Mouse (Mus musculus) forebrain, postnatal 0 days (tissue): Measurements from ENCODE around the gene Cfap74. TPM values are rescaled to one million over a fixed set of nuclear protein-coding genes. Genes with fewer than 3 reads are reported as not detected.

Source experiments
- ATAC-seq: fragments of 200-750 bp; cut with Nextera tagmentation; 2 replicates; pipeline ENCODE4 v1.8.0; 2017; ENCODE audit warnings: mild to moderate bottlenecking, moderate library complexity
- DNase-seq: peaks from one replicate; pipeline ENCODE4 v3.0.0-alpha.2; 2015
- H3K27ac ChIP-seq: fragments of 300-500 bp; sonication (generic); 2 replicates; pipeline ENCODE4 v1.5.1; 2014; ENCODE audit warnings: low read depth, mild to moderate bottlenecking, antibody characterized with exemption, low read length, moderate library complexity, mixed read lengths
- H3K27me3 ChIP-seq: fragments of 300-500 bp; sonication (generic); 2 replicates; pipeline ENCODE4 v1.6.1; 2014; ENCODE audit warnings: mild to moderate bottlenecking, low read length, mixed read lengths; ENCODE audit not compliant: insufficient read depth
- H3K36me3 ChIP-seq: fragments of 300-500 bp; sonication (generic); 2 replicates; pipeline ENCODE4 v1.6.1; 2014; ENCODE audit warnings: mild to moderate bottlenecking, moderate library complexity; ENCODE audit not compliant: insufficient read depth
- H3K4me1 ChIP-seq: fragments of 300-500 bp; sonication (generic); 2 replicates; pipeline ENCODE4 v1.6.1; 2014; ENCODE audit warnings: antibody characterized with exemption; ENCODE audit not compliant: insufficient read depth
- H3K4me2 ChIP-seq: fragments of 300-500 bp; sonication (generic); 2 replicates; pipeline ENCODE4 v1.6.1; 2014; ENCODE audit warnings: low read depth, mild to moderate bottlenecking, moderate library complexity
- H3K4me3 ChIP-seq: fragments of 300-500 bp; sonication (generic); 2 replicates; pipeline ENCODE4 v1.5.1; 2014; ENCODE audit warnings: low read depth, low read length, mixed read lengths
- H3K9ac ChIP-seq: fragments of 300-500 bp; sonication (generic); 2 replicates; pipeline ENCODE4 v1.6.1; 2014; ENCODE audit warnings: mild to moderate bottlenecking
- H3K9me3 ChIP-seq: fragments of 300-500 bp; sonication (generic); 2 replicates; pipeline ENCODE4 v1.6.1; 2016; ENCODE audit warnings: low read length
- CTCF ChIP-seq: sonication (generic); IDR thresholded peaks from 2 replicates; pipeline ENCODE4 v1.5.1; 2016; ENCODE audit warnings: antibody characterized with exemption, control low read depth, low read depth
- WGBS: fragments of 180-500 bp; shearing (Covaris S2); extraction: QIAGEN DNeasy Blood & Tissue Kit; methylation state at CpG from one replicate; pipeline ENCODE4 v1.1.7; 2014; 5-methylcytosine and 5-hydroxymethylcytosine counted together
- polyA plus RNA-seq: library from polyadenylated mRNA; unstranded; fragments of >200 nt; fragmentation: Nextera tagmentation; extraction: Ambion mirVana; gene quantifications from 2 replicates; pipeline ENCODE4 v1.2.1, GENCODE M21; 2015
- total RNA-seq: library from RNA; depleted of rRNA; stranded (reverse); fragments of >200 nt; gene quantifications from 2 replicates; pipeline ENCODE4 v1.2.3, GENCODE M21; 2014

Gene Cfap74
- total and polyA plus RNA-seq, 2 experiments from 2014 or later = 6.6 to 10.8 TPM

- Histone ChIP-seq H3K27ac (no peak overlapping the region), H3K27me3 (no peaks in the 10 kb centered on the region), H3K4me1 (no peaks in the 10 kb centered on the region), H3K4me3 (no peak overlapping the region), H3K4me2 (no peak overlapping the region), H3K36me3 (no peaks in the 10 kb centered on the region), H3K9me3 (no peaks in the 10 kb centered on the region), H3K9ac (no peak overlapping the region)
- no peak for TF ChIP-seq CTCF
- no peak for DNase-seq
- ATAC-seq = no peak
- 86% methylated on average over 4 of the region's 4 CpGs for WGBS
Observed at GRCm38 (mm10) chr4:155383326-155383725, 25.7 kb upstream of the Cfap74 start.

- H3K27ac ChIP-seq = no peak overlapping the region
- no peak for DNase-seq
- H3K4me1 ChIP-seq = no peaks in the 10 kb centered on the region
- H3K4me3 ChIP-seq = no peak overlapping the region
- no peak for ATAC-seq
- H3K36me3 ChIP-seq = no peaks in the 10 kb centered on the region
- no peak overlapping the region for H3K4me2 ChIP-seq
- WGBS = 91% methylated on average over 8 of the region's 8 CpGs
- no peaks in the 10 kb centered on the region for H3K27me3 ChIP-seq
- no peak overlapping the region for H3K9ac ChIP-seq
- H3K9me3 ChIP-seq = no peaks in the 10 kb centered on the region
- TF ChIP-seq CTCF = no peak
Observed at GRCm38 (mm10) chr4:155387166-155387565, 21.8 kb upstream of the Cfap74 start.

- ATAC-seq (0 out of 2 replicates have a peak, but pooled peaks have one; percentile 18), DNase-seq (no peak)
- no peak overlapping the region for H3K4me2 ChIP-seq
- H3K36me3 ChIP-seq = no peaks in the 10 kb centered on the region
- no peaks in the 10 kb centered on the region for H3K9me3 ChIP-seq
- H3K9ac ChIP-seq = no peak overlapping the region
- 84% methylated on average over 5 of the region's 5 CpGs for WGBS
- H3K27ac ChIP-seq = no peak overlapping the region
- peaks cover 26% of the 10 kb centered on the region for H3K27me3 ChIP-seq
- no peak for TF ChIP-seq CTCF
- no peak overlapping the region for H3K4me3 ChIP-seq
- no peaks in the 10 kb centered on the region for H3K4me1 ChIP-seq
Observed at GRCm38 (mm10) chr4:155395471-155395870, 13.5 kb upstream of the Cfap74 start.

GRCm38 (mm10) chr4:155396751-155397150 is 12.2 kb upstream of the Cfap74 start:
- WGBS = 85% methylated on average over 4 of the region's 4 CpGs
- TF ChIP-seq CTCF = no peak
- no peak for DNase-seq

DNA sequence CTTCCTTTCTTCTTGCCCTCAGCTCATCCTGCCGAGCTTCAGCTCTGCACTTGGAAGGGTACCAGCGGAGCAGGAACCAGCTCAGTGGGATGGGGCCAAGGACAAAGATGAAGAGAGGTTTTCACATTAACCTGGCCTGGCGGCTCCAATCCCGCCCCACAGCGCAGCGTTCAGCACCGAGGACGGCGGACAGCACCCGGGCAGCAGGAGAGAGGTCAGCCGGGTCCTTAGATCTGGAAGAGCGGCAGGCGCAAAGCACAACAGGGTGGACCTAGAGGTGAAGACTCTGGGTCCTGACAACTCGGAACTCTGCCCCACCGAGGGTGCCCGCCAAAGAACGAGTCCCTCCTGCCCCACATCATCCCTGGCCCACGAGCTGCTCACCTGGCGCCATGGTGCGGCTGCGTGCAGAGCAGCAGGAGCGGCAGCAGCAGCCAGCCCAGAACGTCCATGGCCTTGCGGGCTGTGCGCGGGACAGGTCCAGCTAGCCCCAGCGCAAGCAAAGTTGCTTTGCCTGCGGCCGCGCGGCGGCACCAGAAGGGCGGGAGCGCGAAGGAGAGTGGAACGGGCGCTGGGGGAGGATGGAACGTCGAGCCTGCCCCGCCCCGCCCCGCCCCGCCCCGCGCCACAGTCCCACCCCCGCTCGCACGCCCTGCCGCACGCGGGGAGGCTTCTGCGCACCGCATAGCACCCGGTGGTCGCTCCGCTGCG is 11.3 kb upstream of the Cfap74 start, which contains the start of gene Gabrd:
TSS of gene Gabrd (minus strand) at position 602 of the 711 bp plus-strand sequence.
- Histone ChIP-seq H3K4me3 (peak within 1 kb of the TSS; percentile 45), H3K4me1 (no peaks in the 10 kb centered on the region), H3K4me2 (peak within 1 kb of the TSS; percentile 72), H3K36me3 (no peaks in the 10 kb centered on the region), H3K9ac (peak within 1 kb of the TSS; percentile 46), H3K9me3 (no peaks in the 10 kb centered on the region), H3K27me3 (peaks cover 29% of the 10 kb centered on the region), H3K27ac (no peak within 1 kb of the TSS)
- TF ChIP-seq CTCF = 0 out of 2 replicates have a peak, but pooled peaks have one; percentile 15
- WGBS = 3% methylated on average over 51 of the region's 57 CpGs
- DNase-seq (peak; percentile 32), ATAC-seq (peak; percentile 69)

More at GRCm38 (mm10) chr4:155396751-155397150, 12.2 kb upstream of the Cfap74 start:
- Histone ChIP-seq H3K4me3 (no peak overlapping the region), H3K36me3 (no peaks in the 10 kb centered on the region), H3K4me2 (no peak overlapping the region), H3K27me3 (peaks cover 29% of the 10 kb centered on the region), H3K4me1 (no peaks in the 10 kb centered on the region), H3K9ac (no peak overlapping the region), H3K9me3 (no peaks in the 10 kb centered on the region), H3K27ac (no peak overlapping the region)
- ATAC-seq = no peak

DNA sequence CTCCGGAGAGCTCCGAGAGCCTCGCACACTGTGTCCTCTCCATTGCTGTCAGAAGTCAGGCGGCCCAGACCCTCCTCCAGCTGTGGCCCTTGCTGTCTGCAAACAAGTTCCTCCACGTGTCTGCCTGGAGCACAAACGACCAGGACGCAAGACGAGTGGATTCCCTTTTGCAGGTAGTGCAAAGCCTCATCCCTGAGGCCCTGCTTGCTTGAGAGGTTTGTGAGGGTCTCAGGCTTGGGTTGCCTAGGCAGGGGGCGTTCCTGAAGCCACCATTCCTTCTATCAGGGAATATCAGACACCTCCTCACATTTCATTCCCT is 10.8 kb upstream of the Cfap74 start:
- H3K27me3 ChIP-seq = peaks cover 29% of the 10 kb centered on the region
- no peak overlapping the region for H3K27ac ChIP-seq
- TF ChIP-seq CTCF = 0 out of 2 replicates have a peak, but pooled peaks have one; percentile 4
- no peaks in the 10 kb centered on the region for H3K36me3 ChIP-seq
- H3K4me3 ChIP-seq = peak overlapping the region; percentile 45
- H3K9ac ChIP-seq = peak overlapping the region; percentile 46
- DNase-seq (no peak), ATAC-seq (no peak)
- H3K4me2 ChIP-seq = peak overlapping the region; percentile 72
- 5% methylated on average over 9 of the region's 9 CpGs for WGBS
- H3K4me1 ChIP-seq = no peaks in the 10 kb centered on the region
- no peaks in the 10 kb centered on the region for H3K9me3 ChIP-seq

GRCm38 (mm10) chr4:155401121-155401520 is 7.9 kb upstream of the Cfap74 start:
- Histone ChIP-seq H3K4me1 (no peaks in the 10 kb centered on the region), H3K27ac (no peak overlapping the region), H3K36me3 (no peaks in the 10 kb centered on the region), H3K4me2 (no peak overlapping the region), H3K27me3 (peaks cover 29% of the 10 kb centered on the region), H3K9ac (no peak overlapping the region), H3K9me3 (no peaks in the 10 kb centered on the region), H3K4me3 (no peak overlapping the region)
- ATAC-seq (no peak), DNase-seq (no peak)
- 58% methylated on average over 7 of the region's 7 CpGs for WGBS
- TF ChIP-seq CTCF = no peak
